ENCODE assay signal across 20 mouse cellular contexts in the genomic region with DNA sequence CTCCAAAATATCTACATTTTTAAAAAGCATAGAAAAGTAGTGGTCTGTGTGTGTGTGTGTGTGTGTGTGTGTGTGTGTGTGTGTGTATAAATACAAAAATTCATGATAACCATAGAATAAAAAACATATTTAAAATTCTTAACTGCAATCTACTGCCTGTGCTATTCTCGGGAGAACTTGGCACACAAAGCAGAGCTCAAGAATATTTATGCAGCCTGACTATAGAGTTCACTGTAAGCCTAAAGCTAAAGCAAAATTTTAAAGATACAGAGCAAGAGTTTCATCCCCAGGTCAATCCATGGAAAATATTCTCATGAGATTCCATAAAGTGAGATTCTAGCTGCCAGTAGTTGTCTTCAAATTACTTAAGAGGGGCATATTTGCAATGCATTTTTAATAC.
"Had no signal": no experiment of that assay in that cellular context is flagged by ENCODE, and none has a peak within 500 bp of the region (broad histone marks: within the 10 kb centered on the region; RNA-seq: fewer than 3 reads in every experiment).

No protein-coding gene starts in this region.

- DNase-seq: lung, adult 18-20 months; lung, postnatal 14 days; lung, postnatal 36 days; retina, postnatal 1 day; right cerebral cortex, adult 18-20 months; right cerebral cortex, postnatal 25 days; right cerebral cortex, postnatal 4 days; spleen, adult 18-20 months; thymus, adult 18-20 months; thymus, postnatal 14 days; thymus, postnatal 36 days had no signal

- H3K9ac ChIP-seq: liver, embryonic 14.5 days; lung, embryonic 15.5 days; midbrain, embryonic 12.5 days; neural tube, embryonic 13.5 days; neural tube, embryonic 15.5 days had no signal

- H3K36me3 ChIP-seq: lung, embryonic 15.5 days; midbrain, embryonic 10.5 days; midbrain, embryonic 12.5 days; neural tube, embryonic 13.5 days; neural tube, embryonic 15.5 days had no signal

- H3K4me1 ChIP-seq: lung, embryonic 15.5 days; midbrain, embryonic 10.5 days; midbrain, embryonic 12.5 days had no signal

- H3K4me2 ChIP-seq: lung, embryonic 15.5 days; midbrain, embryonic 12.5 days; neural tube, embryonic 13.5 days; neural tube, embryonic 15.5 days had no signal

- ATAC-seq: lung, postnatal 0 days; midbrain, embryonic 16.5 days had no signal

- H3K4me3 ChIP-seq: lung, embryonic 15.5 days; midbrain, embryonic 10.5 days; midbrain, embryonic 12.5 days; myocyte; neural tube, embryonic 13.5 days; neural tube, embryonic 15.5 days had no signal

- H3K27me3 ChIP-seq: lung, embryonic 15.5 days; midbrain, embryonic 12.5 days; neural tube, embryonic 13.5 days; neural tube, embryonic 15.5 days had no signal

- H3K27ac ChIP-seq: liver, embryonic 14.5 days; lung, embryonic 15.5 days; midbrain, embryonic 10.5 days; midbrain, embryonic 12.5 days; neural tube, embryonic 13.5 days; neural tube, embryonic 15.5 days had no signal

- H3K9me3 ChIP-seq: lung, embryonic 15.5 days; midbrain, embryonic 10.5 days; midbrain, embryonic 12.5 days; neural tube, embryonic 13.5 days; neural tube, embryonic 15.5 days had no signal
